Mouse (Mus musculus): ENCODE measurements around the gene Twf1. TPM values are rescaled to one million over a fixed set of nuclear protein-coding genes. Genes with fewer than 3 reads are reported as not detected.

Gene Twf1
- polyA plus RNA-seq, 1 experiment from 2014 or later, result 25.2 TPM

DNA sequence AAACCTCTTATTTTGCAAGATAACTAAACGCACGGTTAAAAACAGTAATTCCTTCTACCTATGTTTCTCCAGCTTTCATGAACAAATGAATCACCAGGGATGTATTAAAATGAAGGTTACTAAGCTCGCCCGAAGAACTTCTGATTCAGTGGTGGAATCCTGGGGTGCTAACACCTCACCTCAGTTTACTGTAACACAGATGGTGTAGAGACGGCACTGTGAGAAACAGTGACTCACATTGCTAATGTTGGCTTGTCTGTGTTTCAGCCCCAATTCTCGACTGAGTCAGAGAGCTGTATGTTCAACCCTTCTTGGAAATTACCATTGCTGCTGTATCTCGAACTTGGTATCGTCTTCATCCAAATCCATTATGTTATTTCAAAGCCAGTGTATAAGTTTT is 18.1 kb upstream of the Twf1 start:
- no peak overlapping the region for H3K4me3 ChIP-seq (ENCODE audit: low read depth, low read length)
- WGBS (ENCODE audit: insufficient replicate concordance), result 70% methylated on average over 8 of the region's 8 CpGs
- no peaks in the 10 kb centered on the region for H3K9me3 ChIP-seq (replicated peaks; ENCODE audit: control insufficient read depth, low read length)
- H3K27ac ChIP-seq (ENCODE audit: low read length), result no peak overlapping the region
- no peak overlapping the region for H3K4me2 ChIP-seq (ENCODE audit: low read depth, low read length)
- no peaks in the 10 kb centered on the region for H3K36me3 ChIP-seq (ENCODE audit: control insufficient read depth, insufficient read depth)
- no peaks in the 10 kb centered on the region for H3K27me3 ChIP-seq (ENCODE audit: control insufficient read depth, insufficient read depth, low read depth, low read length)
- H3K9ac ChIP-seq (ENCODE audit: low read depth, low read length), result no peak overlapping the region
- no peaks in the 10 kb centered on the region for H3K4me1 ChIP-seq (ENCODE audit: control insufficient read depth, low read depth, low read length)
- ATAC-seq (ENCODE audit: low read depth), result no peak

DNA sequence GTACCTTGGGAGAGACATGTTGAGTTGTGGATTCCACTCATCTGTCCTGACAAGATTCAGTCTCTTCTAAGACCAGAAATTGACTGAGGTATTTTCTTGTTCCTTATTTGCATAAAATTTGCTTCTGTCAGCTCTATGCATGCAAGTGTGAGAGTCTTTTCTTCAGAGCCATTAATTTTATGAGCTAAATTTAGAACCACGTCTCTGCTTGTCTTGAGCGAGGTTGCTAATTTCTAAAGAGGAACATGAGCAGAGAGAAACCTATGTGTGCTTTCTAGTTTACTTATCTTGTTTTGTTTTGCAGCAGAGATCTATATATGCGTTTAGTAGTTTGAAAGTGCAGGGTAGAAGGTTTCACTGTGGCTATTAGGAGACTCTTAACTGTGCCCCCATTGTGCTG is 12.8 kb upstream of the Twf1 start:
- no peaks in the 10 kb centered on the region for H3K4me1 ChIP-seq (ENCODE audit: control insufficient read depth, low read depth, low read length)
- no peak overlapping the region for H3K27ac ChIP-seq (ENCODE audit: low read length)
- no peak overlapping the region for H3K9ac ChIP-seq (ENCODE audit: low read depth, low read length)
- ATAC-seq (ENCODE audit: low read depth), result no peak
- no peak overlapping the region for H3K4me2 ChIP-seq (ENCODE audit: low read depth, low read length)
- H3K36me3 ChIP-seq (ENCODE audit: control insufficient read depth, insufficient read depth), result no peaks in the 10 kb centered on the region
- 36% methylated on average over 3 of the region's 3 CpGs for WGBS (ENCODE audit: insufficient replicate concordance)
- no peaks in the 10 kb centered on the region for H3K27me3 ChIP-seq (ENCODE audit: control insufficient read depth, insufficient read depth, low read depth, low read length)
- no peak overlapping the region for H3K4me3 ChIP-seq (ENCODE audit: low read depth, low read length)
- H3K9me3 ChIP-seq (replicated peaks; ENCODE audit: control insufficient read depth, low read length), result no peaks in the 10 kb centered on the region

DNA sequence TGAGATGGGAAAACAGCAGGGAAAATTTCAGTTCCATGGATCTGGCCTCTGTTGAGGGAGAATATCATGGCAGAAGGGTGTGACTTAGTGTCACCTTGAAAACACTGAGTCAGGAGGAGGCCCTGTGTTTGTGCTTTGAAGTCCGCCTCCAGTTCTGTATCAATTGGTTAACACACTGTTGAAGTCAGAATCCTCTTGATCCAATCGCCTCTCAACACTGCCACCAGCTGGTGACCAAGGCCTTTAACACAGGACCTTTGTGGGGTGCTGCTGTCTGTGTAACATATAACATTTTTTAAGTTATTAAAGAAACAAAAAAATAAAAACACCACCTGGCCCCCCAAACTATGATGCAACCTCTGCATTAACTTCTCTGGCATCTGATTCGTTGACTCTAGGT is 11.7 kb upstream of the Twf1 start:
- no peaks in the 10 kb centered on the region for H3K27me3 ChIP-seq (ENCODE audit: control insufficient read depth, insufficient read depth, low read depth, low read length)
- H3K4me2 ChIP-seq (ENCODE audit: low read depth, low read length), result no peak overlapping the region
- H3K36me3 ChIP-seq (ENCODE audit: control insufficient read depth, insufficient read depth), result no peaks in the 10 kb centered on the region
- no peak overlapping the region for H3K4me3 ChIP-seq (ENCODE audit: low read depth, low read length)
- H3K4me1 ChIP-seq (ENCODE audit: control insufficient read depth, low read depth, low read length), result no peaks in the 10 kb centered on the region
- ATAC-seq (ENCODE audit: low read depth), result peak; percentile 55; the same call in 1 of the 2 replicates
- 22% methylated on average over 3 of the region's 3 CpGs for WGBS (ENCODE audit: insufficient replicate concordance)
- no peak overlapping the region for H3K9ac ChIP-seq (ENCODE audit: low read depth, low read length)
- H3K27ac ChIP-seq (ENCODE audit: low read length), result no peak overlapping the region
- H3K9me3 ChIP-seq (replicated peaks; ENCODE audit: control insufficient read depth, low read length), result no peaks in the 10 kb centered on the region

- H3K36me3 ChIP-seq (ENCODE audit: control insufficient read depth, insufficient read depth), result no peaks in the 10 kb centered on the region
- no peak for ATAC-seq (ENCODE audit: low read depth)
- 68% methylated on average over 11 of the region's 11 CpGs for WGBS (ENCODE audit: insufficient replicate concordance)
- no peaks in the 10 kb centered on the region for H3K4me1 ChIP-seq (ENCODE audit: control insufficient read depth, low read depth, low read length)
- H3K27ac ChIP-seq (ENCODE audit: low read length), result no peak overlapping the region
- no peaks in the 10 kb centered on the region for H3K27me3 ChIP-seq (ENCODE audit: control insufficient read depth, insufficient read depth, low read depth, low read length)
- H3K9me3 ChIP-seq (replicated peaks; ENCODE audit: control insufficient read depth, low read length), result no peaks in the 10 kb centered on the region
- no peak overlapping the region for H3K4me3 ChIP-seq (ENCODE audit: low read depth, low read length)
- no peak overlapping the region for H3K4me2 ChIP-seq (ENCODE audit: low read depth, low read length)
- H3K9ac ChIP-seq (ENCODE audit: low read depth, low read length), result no peak overlapping the region
Measured at GRCm38 (mm10) chr15:94600145-94600707, 10.5 kb upstream of the Twf1 start.

GRCm38 (mm10) chr15:94593586-94593985 is 3.9 kb upstream of the Twf1 start:
- Histone ChIP-seq H3K4me3 (ENCODE audit: low read depth, low read length) (no peak overlapping the region), H3K4me2 (ENCODE audit: low read depth, low read length) (no peak overlapping the region), H3K4me1 (ENCODE audit: control insufficient read depth, low read depth, low read length) (peaks cover 6% of the 10 kb centered on the region), H3K9ac (ENCODE audit: low read depth, low read length) (no peak overlapping the region), H3K9me3 (replicated peaks; ENCODE audit: control insufficient read depth, low read length) (no peaks in the 10 kb centered on the region), H3K27me3 (ENCODE audit: control insufficient read depth, insufficient read depth, low read depth, low read length) (no peaks in the 10 kb centered on the region), H3K36me3 (ENCODE audit: control insufficient read depth, insufficient read depth) (no peaks in the 10 kb centered on the region), H3K27ac (ENCODE audit: low read length) (no peak overlapping the region)
- WGBS (ENCODE audit: insufficient replicate concordance), result 45% methylated on average over 1 of the region's 1 CpGs
- ATAC-seq (ENCODE audit: low read depth), result no peak

DNA sequence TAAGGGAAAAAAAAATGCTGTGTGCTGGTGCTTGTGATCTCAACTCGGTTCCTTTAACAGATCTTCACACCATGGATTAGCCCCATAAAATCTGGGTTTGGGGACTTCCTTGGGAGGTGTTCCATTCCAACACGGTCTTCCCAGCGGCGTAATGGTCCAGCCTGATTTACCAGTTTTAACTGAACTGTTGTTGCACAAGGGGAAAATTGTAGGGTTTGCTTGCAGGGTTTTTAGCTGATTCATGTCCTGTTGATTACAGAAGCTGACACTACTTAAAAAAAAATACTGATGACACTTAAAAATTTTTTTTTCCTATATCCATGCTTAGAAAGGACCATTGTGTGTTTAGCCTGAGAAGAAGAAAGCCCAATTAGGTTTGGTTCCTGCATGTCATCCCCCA is 1.7 kb upstream of the Twf1 start:
- peaks cover 11% of the 10 kb centered on the region for H3K4me1 ChIP-seq (ENCODE audit: control insufficient read depth, low read depth, low read length)
- whole genome bisulfite sequencing (ENCODE audit: insufficient replicate concordance), result 46% methylated on average over 4 of the region's 4 CpGs
- no peaks in the 10 kb centered on the region for H3K36me3 ChIP-seq (ENCODE audit: control insufficient read depth, insufficient read depth)
- no peak for ATAC-seq (ENCODE audit: low read depth)
- H3K27ac ChIP-seq (ENCODE audit: low read length), result peak overlapping the region; percentile 56; the same call in 1 of the 2 replicates
- H3K4me2 ChIP-seq (ENCODE audit: low read depth, low read length), result no peak overlapping the region
- H3K27me3 ChIP-seq (ENCODE audit: control insufficient read depth, insufficient read depth, low read depth, low read length), result no peaks in the 10 kb centered on the region
- H3K4me3 ChIP-seq (ENCODE audit: low read depth, low read length), result no peak overlapping the region
- no peak overlapping the region for H3K9ac ChIP-seq (ENCODE audit: low read depth, low read length)
- no peaks in the 10 kb centered on the region for H3K9me3 ChIP-seq (replicated peaks; ENCODE audit: control insufficient read depth, low read length)

DNA sequence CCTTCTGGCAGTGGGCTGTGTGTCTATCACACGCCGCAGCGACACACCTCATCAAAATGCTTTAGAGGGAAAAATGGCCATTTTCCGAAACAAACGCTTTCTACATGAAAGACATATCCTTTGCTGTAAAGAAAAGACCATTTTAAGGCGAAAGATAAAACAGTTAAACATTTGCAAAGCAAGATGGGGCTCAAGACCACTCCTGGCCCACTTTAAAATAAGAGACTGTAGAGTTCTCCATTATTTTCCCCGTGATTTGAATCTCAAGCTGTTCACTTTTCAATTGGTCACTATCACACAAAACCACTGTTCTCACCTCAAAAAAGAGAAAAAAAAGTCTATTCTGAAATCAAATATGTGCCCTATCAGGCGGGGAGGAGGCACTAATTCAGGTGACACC is 394 bp upstream of the Twf1 start:
- peaks cover 11% of the 10 kb centered on the region for H3K4me1 ChIP-seq (ENCODE audit: control insufficient read depth, low read depth, low read length)
- peak overlapping the region; percentile 80 for H3K4me2 ChIP-seq (ENCODE audit: low read depth, low read length)
- ATAC-seq (ENCODE audit: low read depth), result no peak
- no peaks in the 10 kb centered on the region for H3K9me3 ChIP-seq (replicated peaks; ENCODE audit: control insufficient read depth, low read length)
- H3K9ac ChIP-seq (ENCODE audit: low read depth, low read length), result peak overlapping the region; percentile 42; the same call in 1 of the 2 replicates
- peak overlapping the region; percentile 98 for H3K4me3 ChIP-seq (ENCODE audit: low read depth, low read length)
- peak overlapping the region; percentile 19; the same call in 1 of the 2 replicates for H3K27ac ChIP-seq (ENCODE audit: low read length)
- WGBS (ENCODE audit: insufficient replicate concordance), result 10% methylated on average over 8 of the region's 8 CpGs
- no peaks in the 10 kb centered on the region for H3K27me3 ChIP-seq (ENCODE audit: control insufficient read depth, insufficient read depth, low read depth, low read length)
- no peaks in the 10 kb centered on the region; the same call in 1 of the 2 replicates for H3K36me3 ChIP-seq (ENCODE audit: control insufficient read depth, insufficient read depth)

GRCm38 (mm10) chr15:94587826-94588715 is 1.6 kb downstream of the Twf1 start:
- Histone ChIP-seq H3K4me1 (ENCODE audit: control insufficient read depth, low read depth, low read length) (peaks cover 11% of the 10 kb centered on the region), H3K27me3 (ENCODE audit: control insufficient read depth, insufficient read depth, low read depth, low read length) (no peaks in the 10 kb centered on the region), H3K9me3 (replicated peaks; ENCODE audit: control insufficient read depth, low read length) (no peaks in the 10 kb centered on the region), H3K9ac (ENCODE audit: low read depth, low read length) (no peak overlapping the region; the same call in 1 of the 2 replicates), H3K27ac (ENCODE audit: low read length) (no peak overlapping the region), H3K36me3 (ENCODE audit: control insufficient read depth, insufficient read depth) (peaks cover 11% of the 10 kb centered on the region), H3K4me3 (ENCODE audit: low read depth, low read length) (no peak overlapping the region), H3K4me2 (ENCODE audit: low read depth, low read length) (peak overlapping the region; percentile 80)
- no peak for ATAC-seq (ENCODE audit: low read depth)
- 64% methylated on average over 9 of the region's 9 CpGs for WGBS (ENCODE audit: insufficient replicate concordance)

DNA sequence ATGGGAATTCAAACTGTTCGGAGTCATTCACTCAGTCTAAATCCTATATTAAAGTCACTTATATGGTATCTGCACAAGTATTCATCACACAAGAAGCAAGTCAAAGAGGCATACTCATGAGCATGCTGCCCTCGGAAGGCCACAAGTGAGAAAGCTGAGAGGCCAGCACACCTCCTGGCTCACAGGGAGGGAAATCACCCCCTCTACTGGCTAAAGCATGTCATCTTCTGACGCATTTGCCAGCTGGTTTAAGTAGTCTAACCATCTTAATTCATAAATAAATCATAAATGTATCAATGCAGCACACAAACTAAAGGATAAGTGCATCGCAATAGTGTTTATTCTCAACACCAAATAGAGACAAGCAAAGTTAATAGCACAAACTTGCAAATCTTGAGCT is 5.0 kb downstream of the Twf1 start:
- H3K9me3 ChIP-seq (replicated peaks; ENCODE audit: control insufficient read depth, low read length), result no peaks in the 10 kb centered on the region
- peaks cover 37% of the 10 kb centered on the region for H3K36me3 ChIP-seq (ENCODE audit: control insufficient read depth, insufficient read depth)
- no peak for ATAC-seq (ENCODE audit: low read depth)
- no peak overlapping the region for H3K9ac ChIP-seq (ENCODE audit: low read depth, low read length)
- 71% methylated on average over 4 of the region's 4 CpGs for WGBS (ENCODE audit: insufficient replicate concordance)
- no peak overlapping the region for H3K27ac ChIP-seq (ENCODE audit: low read length)
- H3K27me3 ChIP-seq (ENCODE audit: control insufficient read depth, insufficient read depth, low read depth, low read length), result no peaks in the 10 kb centered on the region
- H3K4me2 ChIP-seq (ENCODE audit: low read depth, low read length), result no peak overlapping the region
- peaks cover 5% of the 10 kb centered on the region for H3K4me1 ChIP-seq (ENCODE audit: control insufficient read depth, low read depth, low read length)
- H3K4me3 ChIP-seq (ENCODE audit: low read depth, low read length), result no peak overlapping the region
